Mouse (Mus musculus) inflammation-experienced regulatory T-cells, adult 6 months (primary cell): Measurements from ENCODE around the gene Caap1. TPM values are rescaled to one million over a fixed set of nuclear protein-coding genes. Genes with fewer than 3 reads are reported as not detected.

Source experiments
- ATAC-seq: one replicate; pipeline ENCODE4 v1.8.0; 2017
- polyA plus RNA-seq, 3 experiments: library from polyadenylated mRNA; unstranded; fragments of 100-300 nt; shearing (Covaris generic); gene quantifications; one replicate each; pipeline ENCODE4 v1.2.1; 2017

The Caap1 gene
- polyA plus RNA-seq, 3 experiments from 2014 or later, result 4.8 to 7.4 (median 5.8) TPM

GRCm38 (mm10) chr4:94476749-94477399 lies 79.7 kb downstream of the Caap1 start:
- peak; percentile 78 for ATAC-seq

- no peak for ATAC-seq
These were observed 83.3 kb downstream of the Caap1 start for GRCm38 (mm10) chr4:94473286-94473685.

DNA sequence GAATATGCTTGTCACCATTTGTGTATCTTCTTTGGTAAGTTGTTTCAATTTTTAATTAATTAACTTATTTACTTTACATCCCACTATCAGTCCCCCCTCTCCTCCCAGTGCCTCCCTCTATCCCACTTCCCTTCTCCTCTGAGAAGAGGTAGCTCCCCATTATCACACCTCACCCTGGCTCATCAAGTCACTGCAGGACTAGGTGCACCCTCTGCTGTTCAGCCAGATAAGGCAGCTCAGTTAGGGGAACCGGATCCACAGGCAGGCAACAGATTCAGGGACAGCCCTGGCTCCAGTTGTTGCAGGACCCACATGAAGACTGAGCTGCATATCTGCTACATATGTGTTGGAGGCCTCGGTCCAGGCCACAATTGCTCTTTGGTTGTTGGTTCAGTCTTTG lies 97.2 kb downstream of the Caap1 start:
- no peak for ATAC-seq

GRCm38 (mm10) chr4:94454857-94455256 lies 101.7 kb downstream of the Caap1 start:
- no peak for ATAC-seq

Other genes starting within 250 kb of the Caap1 start
- gene Gm10306, start 250 bp downstream of the Caap1 start, polyA plus RNA-seq, result not detected
- gene Plaa, start 46.4 kb upstream of the Caap1 start, polyA plus RNA-seq, result 10 to 100 TPM; 29.9 to 41.3 (median 34.4) TPM
- gene Ift74, start 57.7 kb upstream of the Caap1 start, polyA plus RNA-seq, result 1 to 10 TPM; 4.9 to 7.8 (median 5.1) TPM
- under 1 TPM in 2 of 3 experiments, not detected in 1; 0.12 to 0.13 TPM for gene Lrrc19, start 93.3 kb upstream of the Caap1 start, polyA plus RNA-seq
- not detected for gene Tek, start 182.5 kb upstream of the Caap1 start, polyA plus RNA-seq